Mouse (Mus musculus) bone marrow macrophage, adult 2 months (primary cell): ENCODE results near the gene Sall4.

ENCODE experiments used
- CTCF ChIP-seq: IDR thresholded peaks from 2 replicates; pipeline ENCODE4 v1.5.1; 2012; ENCODE audit warnings: low read depth, mild to moderate bottlenecking, low read length, moderate library complexity
- POLR2A ChIP-seq: IDR thresholded peaks from 2 replicates; pipeline ENCODE4 v1.6.1; 2012; ENCODE audit warnings: mild to moderate bottlenecking, low read depth, low read length, borderline replicate concordance

- no peak for TF ChIP-seq POLR2A
- TF ChIP-seq CTCF: no peak
Observed at GRCm38 (mm10) chr2:168807681-168808080, 39.9 kb upstream of the Sall4 start.
